Mouse (Mus musculus) ovary, adult 18-20 months (tissue): ENCODE data around the gene Csdc2.
"Not testable (repeated sequence)": the region's sequence is repeated elsewhere in the genome, so short reads cannot be mapped to it uniquely, and the experiment has no call there.

ENCODE experiments used
- DNase-seq: peaks from one replicate; pipeline ENCODE4 v3.0.0; 2022; ENCODE audit warnings: low spot score, mixed read lengths

The Csdc2 gene

GRCm38 (mm10) chr15:81936679-81937078, at the start of gene Csdc2:
Gene Csdc2, plus strand, starts transcription at chr15:81936759.
- peak; percentile 47 for DNase-seq

- no peak for DNase-seq
Measured at GRCm38 (mm10) chr15:81886795-81887550, 49.6 kb upstream of the Csdc2 start.

- no peak for DNase-seq
Measured at GRCm38 (mm10) chr15:81889175-81889574, 47.4 kb upstream of the Csdc2 start.

GRCm38 (mm10) chr15:81891140-81891802, 45.3 kb upstream of the Csdc2 start:
- DNase-seq, result no peak

- DNase-seq, result no peak
Measured at GRCm38 (mm10) chr15:81891822-81892580, 44.6 kb upstream of the Csdc2 start.

GRCm38 (mm10) chr15:81894002-81894401, 42.6 kb upstream of the Csdc2 start:
- no peak for DNase-seq

- no peak for DNase-seq
Measured at GRCm38 (mm10) chr15:81896407-81896806, 40.2 kb upstream of the Csdc2 start.

GRCm38 (mm10) chr15:81897607-81898285, 38.8 kb upstream of the Csdc2 start:
- DNase-seq, result no peak

- DNase-seq, result no peak
Measured at GRCm38 (mm10) chr15:81898751-81899150, 37.8 kb upstream of the Csdc2 start.

GRCm38 (mm10) chr15:81904939-81905338, 31.6 kb upstream of the Csdc2 start:
- no peak for DNase-seq

- no peak for DNase-seq
Measured at GRCm38 (mm10) chr15:81907953-81908352, 28.6 kb upstream of the Csdc2 start.

- DNase-seq, result not testable (repeated sequence)
Measured at GRCm38 (mm10) chr15:81908767-81909166, 27.8 kb upstream of the Csdc2 start.

GRCm38 (mm10) chr15:81912498-81912897, 24.1 kb upstream of the Csdc2 start:
- no peak for DNase-seq

GRCm38 (mm10) chr15:81914668-81915067, 21.9 kb upstream of the Csdc2 start:
- DNase-seq, result no peak

GRCm38 (mm10) chr15:81915663-81916062, 20.9 kb upstream of the Csdc2 start:
- no peak for DNase-seq

- no peak for DNase-seq
Measured at GRCm38 (mm10) chr15:81917201-81917600, 19.4 kb upstream of the Csdc2 start.

GRCm38 (mm10) chr15:81917621-81918463, 18.7 kb upstream of the Csdc2 start:
- DNase-seq, result no peak

- DNase-seq, result no peak
Measured at GRCm38 (mm10) chr15:81919062-81919461, 17.5 kb upstream of the Csdc2 start.

- DNase-seq, result no peak
Measured at GRCm38 (mm10) chr15:81920546-81921217, 15.9 kb upstream of the Csdc2 start.

- DNase-seq, result no peak
Measured at GRCm38 (mm10) chr15:81921255-81921654, 15.3 kb upstream of the Csdc2 start.

- no peak for DNase-seq
Measured at GRCm38 (mm10) chr15:81924933-81925332, 11.6 kb upstream of the Csdc2 start.
